Mouse (Mus musculus): ENCODE results near the gene Sacm1l. TPM values are rescaled to one million over a fixed set of nuclear protein-coding genes. Genes with fewer than 3 reads are reported as not detected.

Sacm1l gene
- polyA plus RNA-seq, 1 experiment from 2014 or later = 55.9 TPM

DNA sequence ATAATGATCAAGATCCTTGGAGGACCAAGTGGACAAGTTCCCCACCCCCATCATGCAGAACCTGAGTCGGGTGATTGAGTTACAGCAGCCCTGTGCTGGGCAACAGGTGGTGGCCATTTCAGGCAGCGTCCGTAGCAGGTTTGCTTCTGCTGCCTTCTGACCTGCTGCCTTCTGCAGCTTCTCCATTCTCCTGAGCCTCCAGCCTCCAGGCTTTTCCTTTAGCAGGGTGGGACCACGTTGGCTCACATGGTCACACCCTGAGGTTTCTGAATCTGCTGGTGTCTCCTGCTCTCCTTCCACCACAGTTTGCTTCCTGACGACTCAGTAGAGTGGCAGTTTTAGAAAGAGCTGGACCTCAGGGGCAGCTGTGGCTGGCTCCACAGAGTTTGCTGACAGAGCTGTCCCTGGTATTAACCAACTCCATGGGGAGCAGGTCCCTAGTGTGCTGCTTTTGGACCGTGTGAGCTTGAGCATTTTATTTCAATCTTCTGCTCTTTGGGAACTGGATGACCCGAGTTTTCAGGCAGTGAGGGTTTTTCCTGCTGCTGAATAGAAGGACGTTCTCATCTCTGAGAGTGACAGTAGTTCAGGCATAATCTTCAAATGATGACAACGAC is 39.7 kb upstream of the Sacm1l start:
- no peak overlapping the region for H3K4me2 ChIP-seq (ENCODE audit: low read length)
- no peaks in the 10 kb centered on the region for H3K36me3 ChIP-seq (ENCODE audit: control insufficient read depth, insufficient read depth, low read length)
- H3K9ac ChIP-seq (ENCODE audit: low read depth, low read length) = no peak overlapping the region
- H3K4me3 ChIP-seq (ENCODE audit: low read depth, low read length) = no peak overlapping the region
- no peaks in the 10 kb centered on the region for H3K9me3 ChIP-seq (replicated peaks; ENCODE audit: control insufficient read depth, low read length, poor library complexity, severe bottlenecking)
- WGBS = 77% methylated on average over 9 of the region's 9 CpGs
- H3K27ac ChIP-seq (ENCODE audit: low read length) = no peak overlapping the region
- H3K27me3 ChIP-seq (ENCODE audit: control insufficient read depth, insufficient read depth, low read depth, low read length) = no peaks in the 10 kb centered on the region
- ATAC-seq = no peak
- H3K4me1 ChIP-seq (ENCODE audit: control insufficient read depth, insufficient read depth, low read length) = peaks cover 4% of the 10 kb centered on the region; the same call in 1 of the 2 replicates

DNA sequence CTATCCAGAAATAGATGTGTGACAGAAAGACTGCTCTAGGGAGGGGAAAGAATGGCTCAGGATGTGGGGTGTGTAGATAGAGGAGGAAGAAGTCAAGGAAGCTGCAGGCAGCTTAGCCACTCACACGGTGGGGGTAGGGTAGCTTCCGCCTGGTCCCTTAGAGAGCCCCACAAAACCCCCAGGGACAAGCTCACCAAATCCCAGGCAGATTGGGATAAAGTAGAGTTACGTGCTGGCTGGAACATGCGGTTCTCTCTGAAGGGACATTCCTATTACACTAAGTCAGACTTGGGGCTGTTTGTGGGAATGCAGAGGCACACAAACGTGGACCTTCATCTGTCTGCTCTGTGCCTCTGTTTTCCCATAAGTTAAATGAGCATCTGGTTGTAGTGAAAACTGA is 38.6 kb upstream of the Sacm1l start:
- no peak for ATAC-seq
- peaks cover 4% of the 10 kb centered on the region; the same call in 1 of the 2 replicates for H3K4me1 ChIP-seq (ENCODE audit: control insufficient read depth, insufficient read depth, low read length)
- 80% methylated on average over 5 of the region's 5 CpGs for WGBS

DNA sequence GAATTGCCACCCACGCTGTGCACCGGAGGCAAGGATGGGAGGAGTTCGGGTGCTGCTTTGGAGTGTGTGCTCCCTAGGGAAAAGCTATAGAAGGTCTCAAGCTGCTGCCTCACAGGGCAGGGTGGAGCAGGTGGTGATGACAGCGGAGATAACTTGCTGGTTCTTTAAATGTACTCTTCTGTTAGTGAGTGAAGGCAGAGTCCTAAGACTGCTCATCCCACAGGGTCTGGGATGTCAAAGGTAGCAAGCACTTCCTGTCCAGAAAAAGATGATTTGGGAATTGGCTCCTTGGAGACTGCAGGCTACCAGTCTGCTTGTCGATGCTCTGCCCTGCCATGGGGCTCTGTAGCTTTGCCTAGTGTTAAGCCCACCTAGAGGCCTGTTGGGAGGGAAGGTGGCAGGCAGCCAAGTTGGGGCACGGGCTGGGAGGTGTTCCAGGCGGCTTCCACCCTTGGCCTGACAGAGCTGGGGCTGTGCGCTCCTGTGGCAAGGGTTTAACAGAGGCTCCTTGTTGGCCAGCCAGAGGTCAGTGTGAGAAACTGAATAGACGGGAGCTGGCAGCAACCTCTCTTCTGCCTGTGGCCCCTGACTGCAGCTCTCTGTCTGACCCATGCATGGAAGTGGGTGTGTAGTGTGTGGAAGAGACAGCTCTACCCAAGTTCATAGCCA is 37.5 kb upstream of the Sacm1l start:
- Histone ChIP-seq H3K9ac (ENCODE audit: low read depth, low read length) (no peak overlapping the region), H3K9me3 (replicated peaks; ENCODE audit: control insufficient read depth, low read length, poor library complexity, severe bottlenecking) (no peaks in the 10 kb centered on the region), H3K4me1 (ENCODE audit: control insufficient read depth, insufficient read depth, low read length) (peaks cover 4% of the 10 kb centered on the region), H3K27me3 (ENCODE audit: control insufficient read depth, insufficient read depth, low read depth, low read length) (no peaks in the 10 kb centered on the region), H3K27ac (ENCODE audit: low read length) (no peak overlapping the region), H3K36me3 (ENCODE audit: control insufficient read depth, insufficient read depth, low read length) (no peaks in the 10 kb centered on the region), H3K4me2 (ENCODE audit: low read length) (no peak overlapping the region), H3K4me3 (ENCODE audit: low read depth, low read length) (no peak overlapping the region)
- 65% methylated on average over 9 of the region's 9 CpGs for WGBS
- peak; percentile 79 for ATAC-seq

More for the DNA sequence above, 38.6 kb upstream of the Sacm1l start:
- no peaks in the 10 kb centered on the region for H3K9me3 ChIP-seq (replicated peaks; ENCODE audit: control insufficient read depth, low read length, poor library complexity, severe bottlenecking)
- H3K27ac ChIP-seq (ENCODE audit: low read length) = no peak overlapping the region
- no peaks in the 10 kb centered on the region for H3K27me3 ChIP-seq (ENCODE audit: control insufficient read depth, insufficient read depth, low read depth, low read length)
- no peak overlapping the region for H3K9ac ChIP-seq (ENCODE audit: low read depth, low read length)
- no peaks in the 10 kb centered on the region for H3K36me3 ChIP-seq (ENCODE audit: control insufficient read depth, insufficient read depth, low read length)
- H3K4me2 ChIP-seq (ENCODE audit: low read length) = no peak overlapping the region
- H3K4me3 ChIP-seq (ENCODE audit: low read depth, low read length) = no peak overlapping the region

DNA sequence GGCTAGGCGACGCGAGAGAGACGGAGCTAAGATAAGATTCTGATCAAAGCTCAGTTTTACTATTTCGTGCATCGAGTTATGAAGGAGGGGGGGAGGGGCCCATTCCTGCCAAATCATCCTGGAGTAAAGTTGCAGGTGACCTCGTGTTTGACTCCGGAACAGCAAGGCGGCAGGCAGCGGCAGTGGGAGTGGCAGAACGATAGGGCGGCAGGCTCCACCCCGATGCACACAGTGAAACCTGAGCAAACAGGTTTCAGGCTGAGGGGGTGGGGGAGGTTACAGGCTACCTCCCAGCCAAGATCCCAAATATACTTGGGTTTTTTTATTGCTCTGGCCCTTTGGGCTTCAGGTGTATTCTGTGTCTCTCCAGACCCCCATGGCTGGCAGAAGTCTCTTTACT is 32.9 kb upstream of the Sacm1l start:
- Histone ChIP-seq H3K36me3 (ENCODE audit: control insufficient read depth, insufficient read depth, low read length) (no peaks in the 10 kb centered on the region), H3K4me3 (ENCODE audit: low read depth, low read length) (no peak overlapping the region), H3K4me2 (ENCODE audit: low read length) (peak overlapping the region; percentile 21), H3K27me3 (ENCODE audit: control insufficient read depth, insufficient read depth, low read depth, low read length) (no peaks in the 10 kb centered on the region), H3K27ac (ENCODE audit: low read length) (no peak overlapping the region), H3K9me3 (replicated peaks; ENCODE audit: control insufficient read depth, low read length, poor library complexity, severe bottlenecking) (no peaks in the 10 kb centered on the region), H3K4me1 (ENCODE audit: control insufficient read depth, insufficient read depth, low read length) (peaks cover 4% of the 10 kb centered on the region), H3K9ac (ENCODE audit: low read depth, low read length) (no peak overlapping the region)
- 25% methylated on average over 13 of the region's 13 CpGs for WGBS
- ATAC-seq = no peak

DNA sequence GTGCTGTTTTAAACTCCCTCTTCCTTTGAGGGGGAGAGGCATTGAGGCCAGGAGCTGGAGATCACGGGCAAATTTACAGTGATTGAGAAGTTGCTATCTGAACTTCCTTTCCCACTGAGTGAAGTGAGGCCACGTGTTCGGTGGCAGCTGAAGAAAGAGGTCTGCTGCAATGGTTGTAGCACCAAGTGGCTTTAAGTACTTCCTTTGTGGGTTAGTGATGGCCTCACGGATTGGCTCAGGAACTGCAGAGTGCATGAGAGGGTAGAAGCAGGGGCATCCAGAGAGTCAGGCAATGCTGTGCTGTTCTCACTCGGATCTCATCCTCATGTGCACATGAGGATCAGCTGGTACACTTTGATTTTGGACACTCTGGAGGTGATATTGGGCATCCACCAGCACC is 31.7 kb upstream of the Sacm1l start:
- no peak overlapping the region for H3K27ac ChIP-seq (ENCODE audit: low read length)
- no peak overlapping the region for H3K9ac ChIP-seq (ENCODE audit: low read depth, low read length)
- H3K4me1 ChIP-seq (ENCODE audit: control insufficient read depth, insufficient read depth, low read length) = no peaks in the 10 kb centered on the region; the same call in 1 of the 2 replicates
- no peaks in the 10 kb centered on the region for H3K36me3 ChIP-seq (ENCODE audit: control insufficient read depth, insufficient read depth, low read length)
- 82% methylated on average over 5 of the region's 5 CpGs for WGBS
- H3K4me2 ChIP-seq (ENCODE audit: low read length) = no peak overlapping the region
- ATAC-seq = no peak
- no peaks in the 10 kb centered on the region for H3K27me3 ChIP-seq (ENCODE audit: control insufficient read depth, insufficient read depth, low read depth, low read length)
- no peaks in the 10 kb centered on the region for H3K9me3 ChIP-seq (replicated peaks; ENCODE audit: control insufficient read depth, low read length, poor library complexity, severe bottlenecking)
- H3K4me3 ChIP-seq (ENCODE audit: low read depth, low read length) = no peak overlapping the region

DNA sequence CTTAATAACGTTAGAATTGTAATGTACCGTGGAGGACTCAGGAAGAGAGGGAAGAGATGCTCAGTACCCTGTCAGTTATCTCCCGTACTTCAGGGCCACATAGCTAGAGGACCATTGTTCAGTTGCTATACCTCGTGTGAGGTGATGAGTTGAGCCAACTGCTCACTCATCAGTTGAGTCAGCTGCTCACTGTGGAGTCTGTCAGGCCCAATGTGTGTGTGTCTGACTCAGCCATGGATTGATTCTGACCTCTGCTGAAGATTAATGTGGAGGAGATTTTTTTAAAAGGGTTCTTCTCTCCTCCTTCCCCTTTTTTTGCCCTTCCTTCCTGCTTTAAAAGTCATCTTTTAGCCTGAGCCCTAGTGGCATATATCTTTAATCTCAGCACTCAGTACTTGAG is 29.1 kb upstream of the Sacm1l start:
- no peak overlapping the region for H3K27ac ChIP-seq (ENCODE audit: low read length)
- 88% methylated on average over 4 of the region's 4 CpGs for WGBS
- H3K4me1 ChIP-seq (ENCODE audit: control insufficient read depth, insufficient read depth, low read length) = no peaks in the 10 kb centered on the region; the same call in 1 of the 2 replicates
- ATAC-seq = no peak
- no peak overlapping the region for H3K4me2 ChIP-seq (ENCODE audit: low read length)
- no peaks in the 10 kb centered on the region for H3K36me3 ChIP-seq (ENCODE audit: control insufficient read depth, insufficient read depth, low read length)
- H3K4me3 ChIP-seq (ENCODE audit: low read depth, low read length) = no peak overlapping the region
- no peaks in the 10 kb centered on the region for H3K27me3 ChIP-seq (ENCODE audit: control insufficient read depth, insufficient read depth, low read depth, low read length)
- H3K9ac ChIP-seq (ENCODE audit: low read depth, low read length) = no peak overlapping the region
- no peaks in the 10 kb centered on the region for H3K9me3 ChIP-seq (replicated peaks; ENCODE audit: control insufficient read depth, low read length, poor library complexity, severe bottlenecking)

DNA sequence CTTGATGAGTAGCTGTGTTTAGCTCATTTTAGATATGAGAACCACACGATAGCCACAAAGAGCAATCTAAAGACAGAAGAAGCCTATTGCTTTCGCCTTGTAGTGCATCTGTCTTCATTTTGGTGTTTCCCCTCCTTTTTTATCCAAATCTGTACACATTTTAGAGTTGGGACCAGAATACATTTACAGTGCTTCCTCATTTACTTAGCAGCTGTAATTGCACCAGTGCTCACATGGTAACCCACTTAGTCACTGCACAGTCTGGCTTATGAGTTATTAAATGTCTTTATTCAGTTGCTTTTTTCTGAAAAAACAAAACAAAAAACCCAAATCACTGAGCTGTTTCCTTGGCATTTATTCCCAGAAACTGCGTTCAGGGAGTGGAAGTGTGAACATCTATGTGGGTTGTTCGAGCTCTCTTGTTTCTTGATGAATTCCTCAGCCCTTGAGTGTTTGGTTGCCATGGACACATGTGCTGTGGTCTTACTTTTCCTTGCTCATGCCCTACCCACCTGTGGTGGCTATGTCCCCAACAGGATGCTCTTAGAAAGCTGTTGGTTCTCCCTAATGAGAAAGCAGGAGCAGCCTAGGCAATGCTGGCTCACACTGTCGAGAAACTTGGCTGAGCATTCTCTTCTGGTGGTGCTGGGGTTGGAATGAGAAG is 26.3 kb upstream of the Sacm1l start:
- Histone ChIP-seq H3K4me3 (ENCODE audit: low read depth, low read length) (no peak overlapping the region), H3K36me3 (ENCODE audit: control insufficient read depth, insufficient read depth, low read length) (no peaks in the 10 kb centered on the region), H3K27me3 (ENCODE audit: control insufficient read depth, insufficient read depth, low read depth, low read length) (no peaks in the 10 kb centered on the region), H3K4me2 (ENCODE audit: low read length) (no peak overlapping the region), H3K4me1 (ENCODE audit: control insufficient read depth, insufficient read depth, low read length) (no peaks in the 10 kb centered on the region), H3K9ac (ENCODE audit: low read depth, low read length) (no peak overlapping the region), H3K27ac (ENCODE audit: low read length) (no peak overlapping the region), H3K9me3 (replicated peaks; ENCODE audit: control insufficient read depth, low read length, poor library complexity, severe bottlenecking) (no peaks in the 10 kb centered on the region)
- WGBS = 76% methylated on average over 5 of the region's 5 CpGs
- ATAC-seq = no peak

DNA sequence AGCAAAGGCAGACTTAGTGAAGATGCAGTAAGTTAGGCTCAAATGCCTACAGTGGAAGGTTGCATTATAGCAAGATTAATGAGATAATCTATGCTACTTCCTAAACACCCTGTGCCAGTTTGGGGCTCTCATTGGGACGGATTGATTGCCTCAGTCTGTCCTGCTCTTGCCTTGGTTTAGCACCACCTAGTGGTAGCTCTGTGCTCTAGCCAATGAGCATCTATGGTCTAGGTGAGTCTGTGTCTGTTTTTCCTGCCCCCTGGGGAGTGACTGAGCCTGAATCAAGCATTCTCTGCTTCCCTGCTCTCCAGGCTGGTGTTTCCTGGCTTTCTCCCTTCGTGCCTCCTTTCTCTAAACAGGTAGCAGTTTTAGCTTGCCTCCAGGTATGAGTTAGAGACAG is 25.2 kb upstream of the Sacm1l start:
- Histone ChIP-seq H3K27ac (ENCODE audit: low read length) (no peak overlapping the region), H3K9me3 (replicated peaks; ENCODE audit: control insufficient read depth, low read length, poor library complexity, severe bottlenecking) (no peaks in the 10 kb centered on the region), H3K4me2 (ENCODE audit: low read length) (no peak overlapping the region), H3K36me3 (ENCODE audit: control insufficient read depth, insufficient read depth, low read length) (no peaks in the 10 kb centered on the region), H3K4me1 (ENCODE audit: control insufficient read depth, insufficient read depth, low read length) (no peaks in the 10 kb centered on the region; the same call in 1 of the 2 replicates), H3K9ac (ENCODE audit: low read depth, low read length) (no peak overlapping the region), H3K27me3 (ENCODE audit: control insufficient read depth, insufficient read depth, low read depth, low read length) (no peaks in the 10 kb centered on the region), H3K4me3 (ENCODE audit: low read depth, low read length) (no peak overlapping the region)
- 0 out of 2 replicates have a peak, but pooled peaks have one; percentile 51 for ATAC-seq
- 4% methylated on average over 2 of the region's 2 CpGs for WGBS

DNA sequence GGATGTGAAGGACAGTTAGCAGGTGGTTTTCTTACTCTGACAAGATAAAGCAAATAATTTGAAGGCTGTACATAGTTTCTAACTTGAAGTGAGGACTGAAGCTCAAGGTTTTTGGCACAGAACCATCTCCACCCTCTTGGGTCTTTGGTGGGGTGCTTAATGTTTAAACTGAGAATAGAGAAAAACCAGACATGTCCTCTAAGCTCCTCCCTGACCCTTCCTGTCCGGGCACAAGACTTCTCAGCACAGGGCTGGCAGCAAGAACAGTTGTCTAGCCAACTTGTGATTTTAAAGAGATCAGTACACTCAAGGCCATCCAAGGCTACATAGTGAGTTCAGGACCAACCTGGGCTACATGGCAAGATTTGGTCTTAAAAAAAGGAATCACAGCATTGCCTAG is 24.0 kb upstream of the Sacm1l start:
- Histone ChIP-seq H3K4me2 (ENCODE audit: low read length) (no peak overlapping the region), H3K9me3 (replicated peaks; ENCODE audit: control insufficient read depth, low read length, poor library complexity, severe bottlenecking) (no peaks in the 10 kb centered on the region), H3K4me3 (ENCODE audit: low read depth, low read length) (no peak overlapping the region), H3K4me1 (ENCODE audit: control insufficient read depth, insufficient read depth, low read length) (peaks cover 3% of the 10 kb centered on the region), H3K36me3 (ENCODE audit: control insufficient read depth, insufficient read depth, low read length) (no peaks in the 10 kb centered on the region), H3K9ac (ENCODE audit: low read depth, low read length) (no peak overlapping the region), H3K27me3 (ENCODE audit: control insufficient read depth, insufficient read depth, low read depth, low read length) (no peaks in the 10 kb centered on the region), H3K27ac (ENCODE audit: low read length) (no peak overlapping the region)
- 77% methylated on average over 1 of the region's 1 CpGs for WGBS
- no peak for ATAC-seq
